Mouse (Mus musculus) forebrain, embryonic 13.5 days (tissue): ENCODE data around the gene Mia. TPM values are rescaled to one million over a fixed set of nuclear protein-coding genes. Genes with fewer than 3 reads are reported as not detected.

ENCODE experiments used
- ATAC-seq: fragments of 200-750 bp; cut with Nextera tagmentation; 2 replicates; pipeline ENCODE4 v1.8.0; 2017
- H3K27ac ChIP-seq: fragments of 300-500 bp; sonication (generic); 2 replicates; pipeline ENCODE4 v1.5.1; 2015; ENCODE audit warnings: inconsistent platforms, mild to moderate bottlenecking, moderate library complexity
- H3K27me3 ChIP-seq: fragments of 300-500 bp; sonication (generic); 2 replicates; pipeline ENCODE4 v1.6.1; 2015; ENCODE audit warnings: mild to moderate bottlenecking, inconsistent platforms
- H3K36me3 ChIP-seq: fragments of 300-500 bp; sonication (generic); 2 replicates; pipeline ENCODE4 v1.6.1; 2015; ENCODE audit warnings: mild to moderate bottlenecking, inconsistent platforms; ENCODE audit not compliant: poor library complexity, severe bottlenecking
- H3K4me1 ChIP-seq: fragments of 300-500 bp; sonication (generic); 2 replicates; pipeline ENCODE4 v1.6.1; 2015; ENCODE audit warnings: inconsistent platforms
- H3K4me2 ChIP-seq: fragments of 300-500 bp; sonication (generic); 2 replicates; pipeline ENCODE4 v1.6.1; 2015; ENCODE audit warnings: inconsistent platforms, mild to moderate bottlenecking, moderate library complexity
- H3K4me3 ChIP-seq: fragments of 300-500 bp; sonication (generic); 2 replicates; pipeline ENCODE4 v1.5.1; 2015; ENCODE audit warnings: mild to moderate bottlenecking, inconsistent platforms
- H3K9ac ChIP-seq: fragments of 300-500 bp; sonication (generic); 2 replicates; pipeline ENCODE4 v1.6.1; 2015; ENCODE audit warnings: mild to moderate bottlenecking, inconsistent platforms
- H3K9me3 ChIP-seq: fragments of 300-500 bp; sonication (generic); replicated peaks from 2 replicates; pipeline ENCODE4 v1.6.1; 2016; ENCODE audit warnings: inconsistent platforms
- WGBS: fragments of 180-500 bp; shearing (Covaris S2); methylation state at CpG from one replicate; pipeline ENCODE4 v1.1.7; 2015; 5-methylcytosine and 5-hydroxymethylcytosine counted together
- polyA plus RNA-seq: library from polyadenylated mRNA; unstranded; fragments of >200 nt; fragmentation: Nextera tagmentation; extraction: Ambion mirVana; gene quantifications from 2 replicates; pipeline ENCODE4 v1.2.1, GENCODE M21; 2015

The Mia gene
- polyA plus RNA-seq, result 4.3 and 6.2 TPM in 2 replicates

DNA sequence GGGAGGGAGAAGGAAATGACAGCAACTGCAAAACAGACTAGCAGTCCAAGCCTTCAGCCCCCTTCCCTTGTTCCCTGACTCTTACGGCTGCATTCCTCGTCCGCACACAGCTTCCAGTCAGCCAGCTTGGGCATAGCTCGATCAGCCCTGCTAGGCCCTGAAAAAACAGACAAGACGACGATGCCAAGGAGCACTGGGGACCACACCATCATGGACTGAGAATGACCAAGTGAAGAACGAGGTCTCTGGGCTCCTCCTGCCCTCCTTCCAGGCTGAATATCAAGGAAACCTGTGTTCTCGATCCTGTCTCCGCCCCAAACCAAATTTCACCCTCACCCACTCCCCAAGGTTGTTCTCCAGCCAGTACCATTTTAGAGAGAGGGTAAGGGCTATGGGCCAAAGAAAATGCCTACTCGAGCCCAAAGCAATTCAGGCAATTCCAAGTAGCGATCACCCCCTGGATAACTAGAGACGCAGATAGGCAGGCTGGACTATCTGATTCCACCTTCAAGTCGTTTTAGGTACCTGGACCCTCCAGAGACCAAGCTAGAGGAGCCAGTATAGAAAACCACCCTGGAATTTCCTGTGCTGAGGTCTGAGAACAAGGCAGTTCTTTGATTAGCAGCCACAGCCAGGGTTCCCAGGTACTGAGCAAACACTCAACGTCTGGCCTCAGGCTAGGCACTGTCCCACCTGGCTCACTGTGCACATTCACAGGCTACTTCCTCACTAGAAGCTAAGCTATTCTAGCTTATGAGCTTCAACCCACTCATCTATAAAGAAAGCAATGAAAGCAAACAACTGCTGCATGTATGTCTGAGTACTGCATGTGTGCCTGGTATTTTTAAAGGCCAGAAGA, at the start of gene Mia, which contains the start of gene Gm21983:
Gene Mia (minus strand): TSS at position 321 of the 859 bp plus-strand sequence.
Gene Gm21983 (minus strand): TSS at position 250 of the 859 bp plus-strand sequence.
- Histone ChIP-seq H3K9ac (no peak within 1 kb of the TSS), H3K4me1 (peaks cover 18% of the 10 kb centered on the region), H3K36me3 (peaks cover 31% of the 10 kb centered on the region), H3K4me2 (no peak within 1 kb of the TSS), H3K27me3 (no peaks in the 10 kb centered on the region), H3K4me3 (no peak within 1 kb of the TSS), H3K9me3 (no peaks in the 10 kb centered on the region), H3K27ac (no peak within 1 kb of the TSS)
- ATAC-seq, result no peak
- WGBS, result 67% methylated on average over 14 of the region's 14 CpGs

DNA sequence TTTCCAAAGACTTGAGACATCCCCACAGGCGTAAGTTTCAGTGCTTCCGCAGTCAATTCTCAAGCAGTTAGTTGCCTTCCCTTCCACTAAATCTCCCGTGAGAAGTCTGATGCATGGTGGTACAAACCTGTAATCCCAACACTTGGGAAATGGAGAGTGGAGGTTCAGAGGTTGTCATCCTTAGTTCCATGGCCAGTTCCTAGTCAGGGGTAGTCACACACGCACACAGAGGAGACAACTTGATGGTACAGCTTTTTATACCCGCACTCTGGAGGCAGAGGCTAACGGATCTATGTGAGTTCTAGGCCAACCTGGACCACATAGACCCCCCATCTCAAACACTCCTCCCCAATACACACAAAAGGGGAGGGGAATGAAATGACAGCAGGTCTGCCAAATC, 47.9 kb upstream of the Mia start:
- no peak for ATAC-seq
- WGBS, result 15% methylated on average over 6 of the region's 6 CpGs
- H3K4me3 ChIP-seq, result peak overlapping the region; percentile 64
- no peaks in the 10 kb centered on the region for H3K36me3 ChIP-seq
- peak overlapping the region; percentile 93 for H3K4me2 ChIP-seq
- H3K4me1 ChIP-seq, result peaks cover 57% of the 10 kb centered on the region
- H3K27ac ChIP-seq, result peak overlapping the region; percentile 78
- H3K9me3 ChIP-seq, result no peaks in the 10 kb centered on the region
- H3K9ac ChIP-seq, result peak overlapping the region; percentile 84
- no peaks in the 10 kb centered on the region for H3K27me3 ChIP-seq

DNA sequence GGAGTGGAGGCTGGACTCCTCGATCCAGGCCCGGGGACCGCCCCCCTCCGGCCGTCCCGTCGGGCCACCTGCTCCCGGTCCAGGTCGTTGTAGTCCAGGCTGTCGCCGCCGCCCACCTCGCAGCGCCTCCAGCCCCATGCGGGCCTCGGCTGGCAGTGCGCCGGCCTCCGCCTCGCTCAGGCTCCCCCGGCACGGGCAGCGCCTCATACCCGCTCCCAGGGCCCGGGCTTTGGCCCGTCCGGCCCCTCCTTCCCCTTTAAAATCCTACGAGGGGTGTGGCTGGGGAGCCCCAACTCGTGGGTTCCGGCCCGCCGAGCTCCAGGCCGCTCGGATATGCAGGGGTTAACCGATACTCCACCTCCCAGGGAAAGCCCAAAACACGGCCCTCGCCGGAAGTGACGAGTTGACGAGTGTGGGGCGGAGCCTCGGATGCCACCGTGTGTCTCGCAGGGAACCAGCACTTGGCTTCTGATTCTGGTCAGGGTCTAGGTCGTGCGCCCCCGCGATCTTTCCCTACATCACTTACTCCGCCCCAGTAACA, 47.4 kb upstream of the Mia start, which contains the start of gene Itpkc:
Gene Itpkc (minus strand): TSS at position 381 of the 541 bp plus-strand sequence.
- peaks cover 57% of the 10 kb centered on the region for H3K4me1 ChIP-seq

GRCm38 (mm10) chr7:27227676-27228075, 46.7 kb upstream of the Mia start:
- Histone ChIP-seq H3K27ac (peak overlapping the region; percentile 78), H3K36me3 (peaks cover 1% of the 10 kb centered on the region; the same call in 1 of the 2 replicates), H3K9me3 (no peaks in the 10 kb centered on the region), H3K4me3 (peak overlapping the region; percentile 64), H3K4me1 (peaks cover 59% of the 10 kb centered on the region), H3K9ac (peak overlapping the region; percentile 84), H3K27me3 (no peaks in the 10 kb centered on the region), H3K4me2 (peak overlapping the region; percentile 93)
- WGBS, result 5% methylated on average over 10 of the region's 10 CpGs
- ATAC-seq, result no peak

More for the DNA sequence above, 47.4 kb upstream of the Mia start, which contains the start of gene Itpkc:
- Histone ChIP-seq H3K9ac (peak within 1 kb of the TSS; percentile 84), H3K4me3 (peak within 1 kb of the TSS; percentile 64), H3K4me2 (peak within 1 kb of the TSS; percentile 93), H3K9me3 (no peaks in the 10 kb centered on the region), H3K36me3 (no peaks in the 10 kb centered on the region), H3K27ac (peak within 1 kb of the TSS; percentile 78), H3K27me3 (no peaks in the 10 kb centered on the region)
- WGBS, result under 1% methylated on average over 49 of the region's 49 CpGs
- peak; percentile 85 for ATAC-seq

GRCm38 (mm10) chr7:27227276-27227675, 46.3 kb upstream of the Mia start:
- ATAC-seq, result no peak
- H3K36me3 ChIP-seq, result peaks cover 5% of the 10 kb centered on the region
- WGBS, result 28% methylated on average over 9 of the region's 9 CpGs
- peak overlapping the region; percentile 93 for H3K4me2 ChIP-seq
- peaks cover 56% of the 10 kb centered on the region for H3K4me1 ChIP-seq
- no peak overlapping the region for H3K27ac ChIP-seq
- peak overlapping the region; percentile 64 for H3K4me3 ChIP-seq
- no peaks in the 10 kb centered on the region for H3K9me3 ChIP-seq
- H3K9ac ChIP-seq, result peak overlapping the region; percentile 84
- no peaks in the 10 kb centered on the region for H3K27me3 ChIP-seq

- H3K4me3 ChIP-seq, result peak overlapping the region; percentile 64; the same call in 1 of the 2 replicates
- no peak overlapping the region for H3K27ac ChIP-seq
- H3K36me3 ChIP-seq, result peaks cover 6% of the 10 kb centered on the region
- H3K9me3 ChIP-seq, result no peaks in the 10 kb centered on the region
- peaks cover 53% of the 10 kb centered on the region for H3K4me1 ChIP-seq
- H3K27me3 ChIP-seq, result no peaks in the 10 kb centered on the region
- ATAC-seq, result no peak
- H3K9ac ChIP-seq, result peak overlapping the region; percentile 84
- H3K4me2 ChIP-seq, result peak overlapping the region; percentile 93
- WGBS, result 77% methylated on average over 11 of the region's 11 CpGs
These were observed 44.1 kb upstream of the Mia start for GRCm38 (mm10) chr7:27224877-27225575.

DNA sequence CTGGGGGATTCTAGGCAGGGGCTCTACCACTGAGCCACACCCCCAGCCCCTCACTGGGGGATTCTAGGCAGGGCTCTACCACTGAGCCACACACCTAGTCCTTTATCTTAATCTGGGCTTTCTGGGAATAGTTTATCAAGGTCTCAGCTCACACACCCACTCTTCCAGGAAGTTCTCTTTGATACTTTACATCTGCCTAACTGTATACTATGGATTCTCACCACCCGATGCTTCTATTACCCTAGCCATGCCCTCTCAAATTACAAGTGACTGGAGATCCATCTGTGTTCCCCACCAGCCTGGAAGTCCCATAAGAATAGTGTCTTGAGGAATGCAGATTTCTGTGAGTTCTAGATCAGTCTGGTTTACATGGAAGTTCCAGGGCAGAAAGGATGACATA, 41.6 kb upstream of the Mia start:
- WGBS, result 75% methylated on average over 1 of the region's 1 CpGs
- Histone ChIP-seq H3K9ac (no peak overlapping the region), H3K27me3 (no peaks in the 10 kb centered on the region), H3K36me3 (peaks cover 26% of the 10 kb centered on the region), H3K4me2 (no peak overlapping the region), H3K27ac (no peak overlapping the region), H3K9me3 (no peaks in the 10 kb centered on the region), H3K4me1 (peaks cover 45% of the 10 kb centered on the region), H3K4me3 (no peak overlapping the region)
- no peak for ATAC-seq

DNA sequence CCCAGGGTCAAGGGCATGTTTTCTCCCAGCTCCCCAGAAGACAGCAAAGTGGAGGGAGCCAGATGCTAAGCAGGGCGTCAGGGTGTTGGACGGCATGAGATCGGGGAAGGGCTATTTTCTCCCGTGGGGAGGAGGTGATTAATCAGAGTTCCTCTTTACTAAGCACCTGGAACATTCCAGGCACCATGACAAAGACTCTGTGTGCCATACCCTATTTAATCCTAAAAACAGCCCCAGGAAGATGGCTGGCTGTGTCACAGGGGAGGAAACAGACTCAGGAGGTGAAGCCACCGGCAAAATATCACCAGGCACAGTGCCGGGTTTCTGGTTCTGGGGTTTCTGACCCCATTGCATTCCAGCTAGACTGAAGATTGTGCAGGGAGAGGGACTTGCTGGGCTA, 41.0 kb upstream of the Mia start:
- peak overlapping the region; percentile 40; the same call in 1 of the 2 replicates for H3K9ac ChIP-seq

GRCm38 (mm10) chr7:27219937-27220336, 39.0 kb upstream of the Mia start:
- H3K27ac ChIP-seq, result no peak overlapping the region
- 88% methylated on average over 11 of the region's 11 CpGs for WGBS
- H3K4me1 ChIP-seq, result peaks cover 19% of the 10 kb centered on the region
- H3K4me3 ChIP-seq, result no peak overlapping the region
- H3K4me2 ChIP-seq, result no peak overlapping the region
- H3K27me3 ChIP-seq, result no peaks in the 10 kb centered on the region
- H3K9me3 ChIP-seq, result no peaks in the 10 kb centered on the region
- peaks cover 47% of the 10 kb centered on the region for H3K36me3 ChIP-seq
- no peak for ATAC-seq
- no peak overlapping the region for H3K9ac ChIP-seq

More for the DNA sequence above, 41.0 kb upstream of the Mia start:
- peaks cover 39% of the 10 kb centered on the region for H3K4me1 ChIP-seq
- no peak overlapping the region for H3K27ac ChIP-seq
- 87% methylated on average over 6 of the region's 6 CpGs for WGBS
- H3K4me3 ChIP-seq, result no peak overlapping the region
- no peak overlapping the region for H3K4me2 ChIP-seq
- H3K27me3 ChIP-seq, result no peaks in the 10 kb centered on the region
- peaks cover 32% of the 10 kb centered on the region for H3K36me3 ChIP-seq
- ATAC-seq, result no peak
- H3K9me3 ChIP-seq, result no peaks in the 10 kb centered on the region

DNA sequence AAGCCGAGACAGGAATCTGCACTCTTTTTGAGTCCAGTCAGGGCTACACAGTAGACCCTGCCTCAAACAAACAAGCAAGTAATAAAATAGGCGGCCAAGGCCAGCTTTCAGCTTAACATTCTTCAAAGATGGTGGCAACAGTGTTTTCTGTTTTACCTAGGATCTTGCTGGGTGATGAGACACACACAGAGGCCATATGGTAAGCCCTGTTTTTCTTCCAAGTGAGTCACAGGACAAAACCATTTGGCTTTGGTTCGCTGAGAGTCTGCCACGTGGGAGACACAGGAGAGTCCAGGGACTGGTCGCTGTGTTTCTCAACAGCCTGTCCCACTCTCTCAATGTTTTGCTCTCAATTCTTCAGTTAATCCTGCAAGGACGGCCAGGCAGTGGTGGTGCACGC, 37.6 kb upstream of the Mia start:
- H3K9ac ChIP-seq, result no peak overlapping the region
- 91% methylated on average over 7 of the region's 7 CpGs for WGBS
- peaks cover 56% of the 10 kb centered on the region for H3K36me3 ChIP-seq
- no peak overlapping the region for H3K4me2 ChIP-seq
- peaks cover 6% of the 10 kb centered on the region for H3K4me1 ChIP-seq
- H3K4me3 ChIP-seq, result no peak overlapping the region
- H3K27me3 ChIP-seq, result no peaks in the 10 kb centered on the region
- no peak for ATAC-seq
- no peaks in the 10 kb centered on the region for H3K9me3 ChIP-seq
- H3K27ac ChIP-seq, result no peak overlapping the region

- H3K27ac ChIP-seq, result no peak overlapping the region
- WGBS, result 95% methylated on average over 2 of the region's 2 CpGs
- H3K4me2 ChIP-seq, result no peak overlapping the region
- H3K4me3 ChIP-seq, result no peak overlapping the region
- peaks cover 88% of the 10 kb centered on the region for H3K36me3 ChIP-seq
- no peaks in the 10 kb centered on the region for H3K9me3 ChIP-seq
- ATAC-seq, result no peak
- H3K9ac ChIP-seq, result no peak overlapping the region
- no peaks in the 10 kb centered on the region for H3K4me1 ChIP-seq
- no peaks in the 10 kb centered on the region for H3K27me3 ChIP-seq
These were observed 31.7 kb upstream of the Mia start for GRCm38 (mm10) chr7:27212626-27213025.
